Mouse (Mus musculus) embryonic fibroblast, embryonic 13.5 days (primary cell): ENCODE measurements around the gene Lgalsl. TPM values are rescaled to one million over a fixed set of nuclear protein-coding genes. Genes with fewer than 3 reads are reported as not detected.
A peak's percentile ranks its signal among the peaks of the same experiment; 100 is the strongest.

ENCODE experiments used
- H3K27ac ChIP-seq: 2 replicates; pipeline ENCODE4 v1.5.1; 2012; ENCODE audit warnings: low read length, control low read depth, inconsistent platforms; ENCODE audit not compliant: insufficient read depth
- H3K4me1 ChIP-seq: 2 replicates; pipeline ENCODE4 v1.6.1; 2011; ENCODE audit warnings: low read length; ENCODE audit not compliant: control insufficient read depth, insufficient read depth
- H3K4me3 ChIP-seq: 2 replicates; pipeline ENCODE4 v1.5.1; 2011; ENCODE audit warnings: mild to moderate bottlenecking, control low read depth, low read length; ENCODE audit not compliant: insufficient read depth
- CTCF ChIP-seq: IDR thresholded peaks from 2 replicates; pipeline ENCODE4 v1.5.1; 2011; ENCODE audit warnings: mild to moderate bottlenecking, control low read depth, low read length, moderate library complexity, borderline replicate concordance; ENCODE audit not compliant: insufficient read depth
- POLR2A ChIP-seq: IDR thresholded peaks from 2 replicates; pipeline ENCODE4 v1.6.1; 2011; ENCODE audit warnings: low read depth, mild to moderate bottlenecking, control low read depth, low read length, moderate library complexity
- polyA plus RNA-seq: library from polyadenylated mRNA; stranded (reverse); fragments of >200 nt; gene quantifications from 2 replicates; pipeline ENCODE4 v1.2.4, GENCODE M21; 2011; ENCODE audit warnings: low read depth; ENCODE audit not compliant: missing spikeins, insufficient read length

The Lgalsl gene
- polyA plus RNA-seq, 1 experiment: 81.0 TPM

DNA sequence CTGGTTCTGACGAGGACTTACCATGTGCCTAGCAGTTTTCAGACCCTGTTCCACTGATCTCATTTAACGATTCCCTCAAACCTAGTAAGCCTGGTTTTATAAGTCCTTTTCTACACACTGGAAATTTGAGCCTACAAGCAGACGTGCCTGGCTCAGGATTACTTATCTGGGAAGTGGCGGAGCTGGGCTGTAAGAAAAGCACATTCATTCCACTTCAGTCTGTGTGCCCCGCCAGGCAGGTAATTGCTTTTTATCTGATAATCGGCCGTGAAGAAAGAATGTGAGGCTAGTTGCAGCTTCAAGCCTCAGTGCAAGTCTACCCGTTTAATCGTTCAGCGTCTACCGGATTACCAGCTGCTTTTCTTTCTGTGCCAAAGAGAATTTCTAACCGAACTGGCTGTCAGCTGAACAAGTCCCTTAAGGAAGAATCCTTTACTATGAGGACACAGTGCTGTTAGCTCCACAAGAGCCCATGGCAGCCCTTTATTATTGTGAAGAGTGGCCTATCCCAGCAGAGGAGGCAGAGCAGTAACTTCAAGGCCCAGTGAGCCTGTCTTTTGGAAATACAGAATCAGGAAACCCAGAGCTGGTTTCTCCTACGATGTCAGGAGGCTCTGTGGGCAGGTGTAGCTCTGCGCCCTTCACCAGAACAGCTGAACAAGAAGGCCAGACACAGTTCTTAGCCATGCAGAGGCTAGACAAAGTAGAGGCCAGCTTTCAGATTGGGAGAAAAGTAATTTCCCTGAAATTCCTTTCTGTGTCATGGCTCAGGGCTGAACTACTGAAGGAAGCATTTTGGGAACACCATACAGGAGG, 30.4 kb downstream of the Lgalsl start:
- no peak overlapping the region for H3K27ac ChIP-seq
- H3K4me1 ChIP-seq: no peaks in the 10 kb centered on the region
- H3K4me3 ChIP-seq: no peak overlapping the region
- TF ChIP-seq POLR2A: no peak
- no peak for TF ChIP-seq CTCF

DNA sequence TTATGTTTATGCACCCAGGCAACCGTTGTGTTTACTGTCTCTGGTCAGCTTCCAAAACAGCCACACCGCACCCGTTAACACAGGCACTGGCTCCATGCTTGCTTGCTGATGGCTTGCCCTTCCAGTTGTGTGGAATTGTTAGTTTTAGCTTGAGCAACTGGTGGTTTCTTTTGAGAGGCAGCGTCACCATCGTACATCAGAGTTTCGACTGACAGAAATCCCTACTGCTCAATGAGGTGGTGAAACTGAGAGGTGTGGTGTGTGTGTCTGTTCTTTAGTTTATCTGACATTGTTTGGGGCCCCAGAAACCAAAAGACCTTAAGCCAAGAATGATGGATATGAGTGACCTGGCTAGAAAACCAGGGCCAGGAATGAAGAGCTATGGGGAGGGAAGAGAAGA, 33.0 kb downstream of the Lgalsl start:
- H3K27ac ChIP-seq: no peak overlapping the region
- H3K4me3 ChIP-seq: no peak overlapping the region
- no peak for TF ChIP-seq CTCF
- no peak for TF ChIP-seq POLR2A
- H3K4me1 ChIP-seq: no peaks in the 10 kb centered on the region

DNA sequence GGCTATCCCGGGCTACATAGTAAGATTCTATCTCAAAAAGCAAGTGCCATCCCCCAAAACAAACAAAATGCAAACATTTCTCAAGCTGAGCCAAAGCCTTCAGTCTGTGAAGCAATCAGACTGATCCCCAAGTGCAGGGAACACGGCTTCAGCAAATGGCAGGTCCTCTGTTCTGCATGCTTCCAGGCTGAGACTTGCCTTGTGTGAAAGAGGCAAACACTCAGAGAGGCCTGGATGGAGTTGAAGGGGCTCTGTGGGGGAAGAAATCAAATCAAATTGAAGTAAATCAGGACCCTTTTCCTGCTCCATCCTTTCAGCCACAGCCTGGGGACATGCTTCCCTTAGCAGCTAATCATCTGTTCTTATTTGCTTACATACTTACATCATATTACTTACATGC, 35.4 kb downstream of the Lgalsl start:
- TF ChIP-seq CTCF (no peak), POLR2A (no peak)
- no peaks in the 10 kb centered on the region for H3K4me1 ChIP-seq
- no peak overlapping the region for H3K4me3 ChIP-seq
- H3K27ac ChIP-seq: no peak overlapping the region

DNA sequence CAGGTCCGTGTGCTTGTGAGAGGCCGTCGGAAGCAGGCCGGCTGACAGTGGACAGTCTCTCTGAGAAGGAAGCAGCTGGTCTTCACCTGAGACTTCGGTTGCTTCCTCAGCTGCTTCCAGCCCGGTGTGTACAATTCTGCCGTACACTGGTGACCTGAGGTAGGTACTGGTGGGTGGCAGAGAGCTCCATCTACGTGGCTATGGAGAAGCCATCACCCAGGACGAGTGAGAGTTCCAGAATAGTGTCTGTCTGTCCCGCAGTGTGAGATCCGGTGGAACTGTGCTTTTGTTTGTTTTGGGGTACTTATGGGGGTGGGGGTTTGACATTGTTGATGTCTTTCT, 36.0 kb downstream of the Lgalsl start:
- Histone ChIP-seq H3K4me1 (no peaks in the 10 kb centered on the region), H3K4me3 (no peak overlapping the region), H3K27ac (no peak overlapping the region)
- 0 out of 2 replicates have a peak, but pooled peaks have one; percentile 10 for TF ChIP-seq CTCF
- TF ChIP-seq POLR2A: no peak

DNA sequence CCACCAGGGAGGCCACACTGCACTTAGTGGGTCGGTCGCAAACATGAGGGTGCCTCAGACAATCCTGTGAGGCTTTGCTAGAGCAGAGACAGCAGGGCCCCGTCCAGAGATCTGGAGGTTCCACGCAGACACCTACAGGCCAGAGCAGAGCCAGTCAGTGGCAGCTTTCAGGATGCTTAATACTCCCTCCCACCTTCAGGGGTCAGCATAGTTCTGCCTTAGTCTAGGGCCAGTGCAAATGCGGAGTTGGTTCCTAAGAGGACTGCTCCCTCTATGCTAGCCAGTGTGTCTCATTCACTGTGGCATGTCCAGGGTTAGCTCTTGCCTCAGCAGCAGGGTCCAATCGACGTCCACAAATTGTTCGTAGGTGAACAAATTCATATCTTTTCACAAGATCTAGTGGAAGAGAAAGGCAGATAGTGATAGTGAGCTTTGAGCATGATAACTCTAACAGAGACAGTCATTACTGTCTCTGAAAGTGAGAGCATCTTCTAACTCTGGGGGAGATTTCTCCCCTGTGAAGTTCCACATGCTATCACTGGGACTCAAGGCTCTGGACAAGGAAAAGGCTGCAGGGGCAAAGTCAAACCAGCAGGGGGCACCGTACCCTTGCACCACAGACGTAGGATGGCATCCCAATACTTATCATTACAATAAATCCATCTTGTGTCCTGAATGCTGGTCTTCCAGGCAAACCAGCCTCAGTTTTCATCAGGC, 36.5 kb downstream of the Lgalsl start:
- no peak overlapping the region for H3K27ac ChIP-seq
- TF ChIP-seq CTCF: peak; percentile 76
- TF ChIP-seq POLR2A: no peak

DNA sequence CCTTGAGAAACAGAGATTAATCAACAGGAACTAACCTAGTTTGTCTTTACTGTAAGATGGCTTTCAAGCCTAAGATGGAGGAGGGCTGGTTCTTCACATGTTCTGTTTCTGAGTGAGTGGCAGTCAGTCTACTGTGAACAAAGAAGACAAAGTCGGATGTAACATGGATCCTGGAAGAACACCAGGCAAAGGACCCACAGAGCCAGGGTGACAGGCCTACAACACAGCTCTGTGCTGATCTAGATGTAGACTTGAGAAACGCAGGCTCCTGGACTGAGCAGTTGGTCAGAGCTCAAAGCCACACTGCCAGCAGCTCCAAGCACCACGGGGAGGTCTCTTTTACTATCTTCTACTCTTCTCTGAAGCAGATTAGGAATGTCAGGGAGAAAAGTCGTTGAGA, 37.2 kb downstream of the Lgalsl start:
- Histone ChIP-seq H3K27ac (no peak overlapping the region), H3K4me3 (no peak overlapping the region), H3K4me1 (no peaks in the 10 kb centered on the region)
- TF ChIP-seq CTCF: no peak
- no peak for TF ChIP-seq POLR2A

More for the DNA sequence above, 36.5 kb downstream of the Lgalsl start:
- Histone ChIP-seq H3K4me1 (no peaks in the 10 kb centered on the region), H3K4me3 (no peak overlapping the region)

DNA sequence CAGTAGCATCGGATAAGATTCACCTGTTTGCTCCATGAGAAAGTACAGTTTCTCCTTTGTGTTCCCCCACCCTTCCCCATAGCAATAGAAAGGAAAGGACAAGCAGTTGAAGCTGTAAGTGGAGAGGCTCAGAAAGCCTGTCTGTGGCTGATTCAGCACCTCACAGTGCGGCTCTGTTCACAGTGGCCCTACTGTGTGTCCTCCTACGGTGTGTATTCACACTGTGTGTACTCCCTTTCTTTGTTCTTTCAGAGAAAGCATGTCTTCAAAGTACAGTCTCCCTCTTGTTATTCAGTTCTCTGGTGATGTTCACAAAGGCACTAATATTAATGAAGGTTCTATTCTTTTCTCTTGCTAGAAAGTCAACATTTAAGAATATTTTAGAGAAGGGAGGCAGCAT, 38.2 kb downstream of the Lgalsl start:
- no peaks in the 10 kb centered on the region for H3K4me1 ChIP-seq
- TF ChIP-seq CTCF (no peak), POLR2A (no peak)
- H3K27ac ChIP-seq: no peak overlapping the region
- H3K4me3 ChIP-seq: no peak overlapping the region

DNA sequence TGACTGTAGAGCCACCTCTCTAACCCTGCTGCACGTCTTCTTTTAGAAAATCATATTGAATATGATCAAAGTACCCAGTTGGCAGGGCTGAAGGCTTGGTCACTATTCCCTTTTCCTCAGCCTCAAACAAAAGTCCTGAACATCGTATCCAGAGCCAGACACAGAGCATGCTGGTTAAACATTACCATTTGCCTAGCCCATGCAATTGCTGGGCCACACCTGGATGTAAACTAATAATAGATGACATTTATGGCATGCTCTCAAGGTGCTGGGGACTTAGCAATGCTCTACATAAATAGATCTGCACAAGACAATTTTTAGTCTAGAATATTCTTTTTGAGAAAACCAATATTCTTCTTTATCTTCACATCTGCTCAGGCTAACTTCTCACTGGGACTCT, 39.5 kb downstream of the Lgalsl start:
- Histone ChIP-seq H3K4me1 (no peaks in the 10 kb centered on the region), H3K4me3 (no peak overlapping the region), H3K27ac (no peak overlapping the region)
- TF ChIP-seq POLR2A: no peak

DNA sequence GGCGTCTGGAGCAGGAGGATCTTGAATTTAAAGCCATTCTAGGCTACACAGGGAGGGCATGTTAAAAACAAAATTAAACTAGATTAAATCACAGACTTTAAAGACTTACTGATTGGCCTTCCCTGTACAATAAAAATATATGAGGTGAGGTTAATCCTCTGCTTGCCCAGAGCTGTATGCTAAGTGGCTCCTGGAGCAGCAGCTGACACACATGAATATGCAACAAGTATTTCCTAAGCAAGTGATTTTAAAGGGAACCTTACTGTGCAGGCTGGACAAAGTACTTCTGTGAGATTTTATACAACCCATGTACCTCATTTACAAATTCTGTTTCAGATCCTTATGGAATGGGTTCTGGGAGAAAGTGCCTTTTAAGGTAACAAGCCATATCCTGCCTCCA, 41.8 kb downstream of the Lgalsl start:
- no peak overlapping the region for H3K4me3 ChIP-seq
- H3K4me1 ChIP-seq: no peaks in the 10 kb centered on the region
- TF ChIP-seq POLR2A: no peak
- TF ChIP-seq CTCF: no peak
- no peak overlapping the region for H3K27ac ChIP-seq

DNA sequence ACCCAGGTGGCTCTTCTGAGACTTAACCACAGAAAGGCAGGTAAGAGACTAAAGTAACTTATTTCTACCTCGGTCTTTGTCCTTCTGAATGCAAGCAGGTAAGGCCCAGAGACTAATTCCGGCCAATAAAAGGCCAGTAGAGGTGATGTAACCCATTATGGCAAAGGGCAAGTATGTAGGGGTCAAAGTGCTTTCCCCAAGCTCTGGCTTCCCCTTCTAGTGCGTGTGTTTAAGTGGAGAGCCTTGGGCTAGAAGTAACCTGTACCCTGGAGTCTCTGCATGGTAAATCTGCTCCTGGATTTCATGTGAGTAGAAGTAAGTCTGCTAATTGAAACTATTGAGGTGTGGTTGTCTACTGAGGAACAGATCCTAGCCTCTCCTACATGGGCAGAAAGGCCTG, 42.8 kb downstream of the Lgalsl start:
- TF ChIP-seq POLR2A: no peak
- no peak overlapping the region for H3K4me3 ChIP-seq
- H3K27ac ChIP-seq: no peak overlapping the region
- H3K4me1 ChIP-seq: no peaks in the 10 kb centered on the region

DNA sequence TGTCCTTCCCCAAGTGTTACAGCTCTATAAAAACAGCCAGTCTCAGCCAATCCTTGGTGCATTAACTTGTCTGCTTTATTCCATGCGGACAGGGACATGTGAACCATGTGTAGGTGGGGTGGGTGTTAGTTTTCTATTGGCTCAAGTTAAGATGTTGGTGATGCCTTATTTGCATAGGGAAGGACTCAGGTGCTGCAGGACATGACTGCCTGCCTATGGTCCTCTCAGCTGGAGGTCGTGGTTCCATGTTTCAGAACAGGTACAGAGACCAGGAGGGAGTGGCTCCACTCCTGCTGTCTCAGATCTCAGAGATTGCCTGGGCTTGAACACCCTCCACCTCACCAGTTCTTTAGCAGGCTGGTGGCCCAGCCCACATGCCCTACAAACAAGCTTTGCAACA, 44.7 kb downstream of the Lgalsl start:
- Histone ChIP-seq H3K27ac (no peak overlapping the region), H3K4me1 (no peaks in the 10 kb centered on the region), H3K4me3 (no peak overlapping the region)
- TF ChIP-seq POLR2A (no peak), CTCF (no peak)
